Mouse (Mus musculus): ENCODE data around the gene Rnf2. TPM values are rescaled to one million over a fixed set of nuclear protein-coding genes. Genes with fewer than 3 reads are reported as not detected.
A peak's percentile ranks its signal among the peaks of the same experiment; 100 is the strongest.

The Rnf2 gene
- polyA plus RNA-seq, 1 experiment: 10.2 TPM

- H3K9me3 ChIP-seq: peaks cover 7% of the 10 kb centered on the region
- H3K27me3 ChIP-seq (replicated peaks): peaks cover 2% of the 10 kb centered on the region
- no peaks in the 10 kb centered on the region for H3K36me3 ChIP-seq (replicated peaks; ENCODE audit: low read length)
- no peak overlapping the region for H3K4me3 ChIP-seq (replicated peaks)
- H3K4me1 ChIP-seq: no peaks in the 10 kb centered on the region
- TF ChIP-seq GATA1 (IDR thresholded peaks at IDR 0.05; ENCODE audit: borderline replicate concordance, low read length): no peak
Observed at GRCm38 (mm10) chr1:151515733-151516132, 15.0 kb upstream of the Rnf2 start.

- Histone ChIP-seq H3K9me3 (no peaks in the 10 kb centered on the region), H3K27me3 (replicated peaks) (peaks cover 2% of the 10 kb centered on the region), H3K4me1 (no peaks in the 10 kb centered on the region), H3K4me3 (replicated peaks) (no peak overlapping the region), H3K36me3 (replicated peaks; ENCODE audit: low read length) (no peaks in the 10 kb centered on the region)
- no peak for TF ChIP-seq FLI1 (IDR thresholded peaks at IDR 0.05; ENCODE audit: low read length)
- TF ChIP-seq GATA1 (IDR thresholded peaks at IDR 0.05; ENCODE audit: borderline replicate concordance, low read length): no peak
Observed at GRCm38 (mm10) chr1:151514119-151514518, 13.4 kb upstream of the Rnf2 start.

- Histone ChIP-seq H3K36me3 (replicated peaks; ENCODE audit: low read length) (no peaks in the 10 kb centered on the region), H3K27me3 (replicated peaks) (peaks cover 2% of the 10 kb centered on the region), H3K4me1 (no peaks in the 10 kb centered on the region), H3K4me3 (replicated peaks) (no peak overlapping the region), H3K9me3 (no peaks in the 10 kb centered on the region)
- TF ChIP-seq FLI1 (IDR thresholded peaks at IDR 0.05; ENCODE audit: low read length) (no peak), GATA1 (IDR thresholded peaks at IDR 0.05; ENCODE audit: borderline replicate concordance, low read length) (no peak)
Observed at GRCm38 (mm10) chr1:151510811-151511210, 10.1 kb upstream of the Rnf2 start.

- Histone ChIP-seq H3K4me1 (peaks cover 38% of the 10 kb centered on the region), H3K36me3 (replicated peaks; ENCODE audit: low read length) (peaks cover under 1% of the 10 kb centered on the region), H3K4me3 (replicated peaks) (peak overlapping the region; percentile 95), H3K9me3 (no peaks in the 10 kb centered on the region), H3K27me3 (replicated peaks) (no peaks in the 10 kb centered on the region)
- TF ChIP-seq GATA1 (IDR thresholded peaks at IDR 0.05; ENCODE audit: borderline replicate concordance, low read length) (no peak), FLI1 (IDR thresholded peaks at IDR 0.05; ENCODE audit: low read length) (no peak)
Observed at GRCm38 (mm10) chr1:151499815-151500501, 797 bp downstream of the Rnf2 start.

DNA sequence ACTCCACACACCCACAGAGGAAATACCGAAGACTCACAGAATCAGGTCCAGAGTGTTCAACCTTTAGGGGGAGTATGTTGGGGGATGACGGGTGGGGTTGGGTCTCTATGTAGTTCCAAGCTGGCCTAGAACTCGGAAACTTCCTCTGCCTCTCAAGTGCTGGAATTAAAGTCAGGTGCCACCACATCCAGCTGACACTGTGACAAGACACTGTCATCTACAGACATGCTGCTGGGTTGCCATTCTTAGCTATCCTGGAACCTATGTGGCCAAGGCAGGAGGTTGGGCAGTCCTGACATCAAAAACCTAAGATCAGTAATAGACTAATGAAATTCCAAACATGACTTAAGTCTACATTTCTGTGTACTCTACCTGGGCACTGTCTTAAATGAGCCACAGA, 2.4 kb downstream of the Rnf2 start:
- no peaks in the 10 kb centered on the region for H3K27me3 ChIP-seq (replicated peaks)
- peak overlapping the region; percentile 65 for H3K4me3 ChIP-seq (replicated peaks)
- TF ChIP-seq GATA1 (IDR thresholded peaks at IDR 0.05; ENCODE audit: borderline replicate concordance, low read length) (no peak), FLI1 (IDR thresholded peaks at IDR 0.05; ENCODE audit: low read length) (no peak)
- H3K9me3 ChIP-seq: no peaks in the 10 kb centered on the region
- H3K4me1 ChIP-seq: peaks cover 48% of the 10 kb centered on the region
- peaks cover 2% of the 10 kb centered on the region for H3K36me3 ChIP-seq (replicated peaks; ENCODE audit: low read length)

GRCm38 (mm10) chr1:151497942-151498341, 2.8 kb downstream of the Rnf2 start:
- Histone ChIP-seq H3K9me3 (no peaks in the 10 kb centered on the region), H3K4me3 (replicated peaks) (no peak overlapping the region), H3K4me1 (peaks cover 49% of the 10 kb centered on the region), H3K36me3 (replicated peaks; ENCODE audit: low read length) (peaks cover 2% of the 10 kb centered on the region), H3K27me3 (replicated peaks) (no peaks in the 10 kb centered on the region)
- no peak for TF ChIP-seq GATA1 (IDR thresholded peaks at IDR 0.05; ENCODE audit: borderline replicate concordance, low read length)
- TF ChIP-seq FLI1 (IDR thresholded peaks at IDR 0.05; ENCODE audit: low read length): no peak

- no peaks in the 10 kb centered on the region for H3K9me3 ChIP-seq
- H3K4me1 ChIP-seq: peaks cover 53% of the 10 kb centered on the region
- peak overlapping the region; percentile 62 for H3K4me3 ChIP-seq (replicated peaks)
- TF ChIP-seq GATA1 (IDR thresholded peaks at IDR 0.05; ENCODE audit: borderline replicate concordance, low read length) (no peak), FLI1 (IDR thresholded peaks at IDR 0.05; ENCODE audit: low read length) (no peak)
- H3K36me3 ChIP-seq (replicated peaks; ENCODE audit: low read length): peaks cover 2% of the 10 kb centered on the region
- H3K27me3 ChIP-seq (replicated peaks): no peaks in the 10 kb centered on the region
Observed at GRCm38 (mm10) chr1:151497028-151497427, 3.7 kb downstream of the Rnf2 start.

DNA sequence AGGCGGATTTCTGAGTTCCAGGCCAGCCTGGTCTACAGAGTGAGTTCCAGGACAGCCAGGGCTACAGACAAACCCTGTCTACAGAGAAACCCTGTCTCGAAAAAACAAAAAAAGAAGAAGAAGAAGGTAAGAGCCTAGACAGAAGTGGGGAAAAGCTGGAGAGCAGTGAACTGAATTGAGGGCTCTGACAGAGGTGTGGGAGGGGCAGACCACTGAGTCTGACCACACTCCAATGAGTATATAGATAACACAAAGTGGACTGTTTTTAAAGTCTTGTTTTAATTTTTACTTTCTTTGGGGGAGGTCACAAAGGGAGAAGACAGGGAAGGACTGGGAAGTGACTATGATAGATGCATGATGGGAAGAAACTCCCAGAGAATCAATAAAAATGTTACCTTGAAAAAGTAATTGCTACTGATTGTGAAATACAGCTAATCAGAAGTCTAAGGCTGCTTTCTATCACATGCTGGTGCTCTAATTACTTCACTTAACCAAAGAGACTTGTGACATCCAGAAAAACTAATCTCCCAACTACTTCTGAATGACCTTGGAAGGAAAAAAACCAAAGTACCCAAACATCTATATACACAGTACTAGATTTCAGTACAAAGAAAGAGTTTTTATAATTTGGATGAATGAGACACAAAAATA, 5.0 kb downstream of the Rnf2 start:
- Histone ChIP-seq H3K36me3 (replicated peaks; ENCODE audit: low read length) (peaks cover 2% of the 10 kb centered on the region), H3K4me3 (replicated peaks) (no peak overlapping the region), H3K9me3 (no peaks in the 10 kb centered on the region), H3K27me3 (replicated peaks) (no peaks in the 10 kb centered on the region), H3K4me1 (peaks cover 66% of the 10 kb centered on the region)
- TF ChIP-seq GATA1 (IDR thresholded peaks at IDR 0.05; ENCODE audit: borderline replicate concordance, low read length): no peak
- TF ChIP-seq FLI1 (IDR thresholded peaks at IDR 0.05; ENCODE audit: low read length): no peak

DNA sequence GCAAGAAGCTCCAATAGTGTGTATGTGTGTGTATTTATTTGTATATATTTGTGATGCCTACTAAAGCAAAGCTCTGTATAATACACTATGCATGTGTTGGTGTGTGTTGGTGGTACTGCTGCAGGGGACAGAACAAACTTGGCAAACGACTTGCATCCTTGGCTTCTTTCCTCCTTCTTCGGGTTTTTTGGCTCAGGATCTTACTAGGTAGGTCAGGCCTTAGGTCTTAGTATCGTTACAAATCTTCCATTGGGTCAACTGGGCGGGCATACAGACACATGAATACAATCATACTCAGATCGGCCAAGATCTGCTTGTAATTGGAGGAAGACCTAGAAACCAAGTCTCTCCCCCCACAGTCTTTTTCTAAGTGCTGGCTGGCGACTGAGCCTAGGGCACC, 6.0 kb downstream of the Rnf2 start:
- TF ChIP-seq FLI1 (IDR thresholded peaks at IDR 0.05; ENCODE audit: low read length): no peak
- TF ChIP-seq GATA1 (IDR thresholded peaks at IDR 0.05; ENCODE audit: borderline replicate concordance, low read length): no peak
- Histone ChIP-seq H3K4me1 (peaks cover 74% of the 10 kb centered on the region), H3K9me3 (no peaks in the 10 kb centered on the region), H3K36me3 (replicated peaks; ENCODE audit: low read length) (peaks cover 2% of the 10 kb centered on the region), H3K4me3 (replicated peaks) (no peak overlapping the region), H3K27me3 (replicated peaks) (no peaks in the 10 kb centered on the region)

GRCm38 (mm10) chr1:151493826-151494225, 6.9 kb downstream of the Rnf2 start:
- Histone ChIP-seq H3K27me3 (replicated peaks) (no peaks in the 10 kb centered on the region), H3K36me3 (replicated peaks; ENCODE audit: low read length) (peaks cover 2% of the 10 kb centered on the region), H3K4me3 (replicated peaks) (no peak overlapping the region), H3K9me3 (no peaks in the 10 kb centered on the region), H3K4me1 (peaks cover 70% of the 10 kb centered on the region)
- TF ChIP-seq FLI1 (IDR thresholded peaks at IDR 0.05; ENCODE audit: low read length) (no peak), GATA1 (IDR thresholded peaks at IDR 0.05; ENCODE audit: borderline replicate concordance, low read length) (no peak)
